Mouse (Mus musculus) spleen, adult 2 months (tissue): Measurements from ENCODE around the gene 9930104L06Rik. TPM values are rescaled to one million over a fixed set of nuclear protein-coding genes. Genes with fewer than 3 reads are reported as not detected.

Source experiments
- DNase-seq, 2 experiments: peaks; one replicate each; pipeline versions ENCODE4 v3.0.0 to v3.0.0-alpha.2; 2012 to 2021; ENCODE audit warnings: low spot score in 2 of 2, low read depth in 1 of 2
- H3K27ac ChIP-seq: fragments of 200-500 bp; 2 replicates; pipeline ENCODE4 v1.5.1; 2012; ENCODE audit warnings: low read length, inconsistent platforms; ENCODE audit not compliant: insufficient read depth
- H3K27me3 ChIP-seq: fragments of 200-500 bp; 2 replicates; pipeline ENCODE4 v1.6.1; 2012; ENCODE audit warnings: mild to moderate bottlenecking, moderate library complexity, low read length, inconsistent platforms; ENCODE audit not compliant: control insufficient read depth, insufficient read depth
- H3K36me3 ChIP-seq: fragments of 200-500 bp; 2 replicates; pipeline ENCODE4 v1.6.1; 2012; ENCODE audit warnings: mild to moderate bottlenecking, low read length, inconsistent platforms; ENCODE audit not compliant: control insufficient read depth, insufficient read depth
- H3K4me1 ChIP-seq: fragments of 200-500 bp; 2 replicates; pipeline ENCODE4 v1.6.1; 2011; ENCODE audit warnings: inconsistent platforms; ENCODE audit not compliant: control insufficient read depth, insufficient read depth, insufficient read length
- H3K4me3 ChIP-seq: fragments of 200-500 bp; 2 replicates; pipeline ENCODE4 v1.5.1; 2011; ENCODE audit warnings: mild to moderate bottlenecking, inconsistent platforms; ENCODE audit not compliant: insufficient read depth, insufficient read length; ENCODE audit errors: extremely low read depth
- CTCF ChIP-seq: fragments of 200-500 bp; IDR thresholded peaks from 2 replicates; pipeline ENCODE4 v1.5.1; 2011; ENCODE audit warnings: mild to moderate bottlenecking, inconsistent platforms; ENCODE audit not compliant: insufficient read depth, insufficient read length, insufficient replicate concordance; ENCODE audit errors: extremely low read depth
- POLR2A ChIP-seq: fragments of 200-500 bp; IDR thresholded peaks from 2 replicates; pipeline ENCODE4 v1.6.1; 2011; ENCODE audit warnings: low read depth, low read length, inconsistent platforms
- WGBS: fragments of 180-500 bp; shearing (Covaris S2); methylation state at CpG from one replicate; pipeline ENCODE4 v1.1.7; 2018; 5-methylcytosine and 5-hydroxymethylcytosine counted together
- polyA plus RNA-seq: library from polyadenylated mRNA; depleted of rRNA; stranded (reverse); fragments of >200 nt; gene quantifications from 2 replicates; pipeline ENCODE4 v1.2.3, GENCODE M21; 2012; rRNA removed

Gene 9930104L06Rik
- polyA plus RNA-seq, 1 experiment: 13.2 TPM

DNA sequence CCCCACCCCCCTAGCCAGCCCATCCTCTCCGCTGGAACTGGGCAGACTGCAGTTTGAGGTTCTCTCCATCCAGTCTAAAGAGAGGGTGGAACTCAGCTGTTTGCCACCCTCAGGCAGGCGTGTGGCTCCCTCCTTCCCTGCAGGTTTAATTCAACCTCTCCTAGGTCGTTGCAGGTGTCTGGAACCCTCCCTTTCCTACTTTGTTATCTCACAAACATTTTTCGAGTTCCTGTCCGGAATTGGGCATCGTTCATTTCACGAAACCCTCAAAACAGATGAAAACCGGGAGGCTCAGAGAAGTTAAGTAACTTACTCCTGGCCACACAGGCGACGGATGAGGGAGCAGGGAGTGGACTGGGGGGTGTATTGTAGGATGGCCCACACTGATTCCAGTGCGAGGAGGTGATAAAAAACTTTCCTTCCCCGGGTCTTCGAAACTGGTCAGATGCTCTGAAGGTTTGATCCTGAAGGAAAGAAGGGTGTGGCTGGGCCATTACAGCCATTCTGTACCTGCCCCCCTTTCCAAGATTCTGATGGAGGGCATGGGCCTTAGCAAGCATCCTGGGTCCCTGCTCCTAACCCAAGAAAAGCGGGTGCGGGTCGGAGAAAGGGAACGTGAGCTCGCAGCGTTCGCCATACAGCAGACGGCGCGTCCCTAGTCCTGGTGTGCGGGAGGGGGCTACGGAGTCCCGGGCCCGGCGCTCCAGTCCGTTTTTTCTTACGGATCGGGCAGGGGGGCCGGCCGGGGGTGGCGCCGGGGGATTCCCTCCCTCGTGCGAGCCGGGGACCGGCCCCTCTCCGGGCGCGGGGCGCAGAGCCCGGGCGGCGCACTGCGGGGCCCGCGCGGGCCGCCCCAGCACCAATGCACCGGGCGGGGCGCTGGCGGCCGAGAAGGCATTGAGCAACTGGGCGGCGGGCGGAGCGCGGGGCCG is 49.1 kb downstream of the 9930104L06Rik start, which contains the start of gene Rspo1:
Rspo1 (plus strand) TSS at position 760 of the 932 bp plus-strand sequence.
- no peaks in the 10 kb centered on the region for H3K4me1 ChIP-seq
- H3K27me3 ChIP-seq: peaks cover 20% of the 10 kb centered on the region
- TF ChIP-seq CTCF: no peak
- TF ChIP-seq POLR2A: no peak
- no peak for DNase-seq
- no peaks in the 10 kb centered on the region for H3K36me3 ChIP-seq
- H3K27ac ChIP-seq: no peak within 1 kb of the TSS
- H3K4me3 ChIP-seq: no peak within 1 kb of the TSS
- WGBS: 3% methylated on average over 56 of the region's 62 CpGs

- no peak for DNase-seq
- WGBS: 11% methylated on average over 51 of the region's 51 CpGs
- Histone ChIP-seq H3K27ac (no peak overlapping the region), H3K4me1 (no peaks in the 10 kb centered on the region), H3K27me3 (peaks cover 20% of the 10 kb centered on the region), H3K36me3 (no peaks in the 10 kb centered on the region), H3K4me3 (no peak overlapping the region)
- no peak for TF ChIP-seq CTCF
- TF ChIP-seq POLR2A: no peak
Observed at GRCm38 (mm10) chr4:124986739-124987710, 50.2 kb downstream of the 9930104L06Rik start.

- Histone ChIP-seq H3K4me1 (no peaks in the 10 kb centered on the region), H3K4me3 (no peak overlapping the region), H3K27ac (no peak overlapping the region), H3K36me3 (no peaks in the 10 kb centered on the region), H3K27me3 (peaks cover 20% of the 10 kb centered on the region)
- WGBS: 37% methylated on average over 10 of the region's 10 CpGs
- DNase-seq: no peak
- TF ChIP-seq POLR2A (no peak), CTCF (no peak)
Observed at GRCm38 (mm10) chr4:124987711-124988097, 50.9 kb downstream of the 9930104L06Rik start.

DNA sequence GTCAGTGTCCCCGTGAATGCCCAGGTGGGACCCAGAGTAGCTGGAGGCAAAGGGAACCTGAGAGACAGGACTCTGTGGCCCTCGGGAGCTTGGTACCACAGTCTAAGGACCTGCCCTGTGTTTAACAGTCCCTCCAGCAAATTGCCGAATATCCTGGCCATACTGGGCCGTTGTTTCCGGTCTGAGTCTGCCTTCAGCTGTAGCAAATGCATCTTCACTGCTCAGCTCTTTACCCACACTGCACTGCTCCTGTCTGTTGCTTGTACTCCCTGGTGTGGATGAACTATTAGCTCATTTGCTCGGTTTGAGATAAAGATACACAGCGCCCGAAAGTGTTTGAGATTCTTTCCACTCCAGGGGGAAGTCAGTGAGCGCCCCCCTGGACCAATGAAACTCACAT is 51.5 kb downstream of the 9930104L06Rik start:
- Histone ChIP-seq H3K4me3 (no peak overlapping the region), H3K27me3 (peaks cover 20% of the 10 kb centered on the region), H3K27ac (no peak overlapping the region), H3K4me1 (no peaks in the 10 kb centered on the region), H3K36me3 (no peaks in the 10 kb centered on the region)
- 52% methylated on average over 9 of the region's 9 CpGs for WGBS
- DNase-seq: no peak
- TF ChIP-seq CTCF: no peak

DNA sequence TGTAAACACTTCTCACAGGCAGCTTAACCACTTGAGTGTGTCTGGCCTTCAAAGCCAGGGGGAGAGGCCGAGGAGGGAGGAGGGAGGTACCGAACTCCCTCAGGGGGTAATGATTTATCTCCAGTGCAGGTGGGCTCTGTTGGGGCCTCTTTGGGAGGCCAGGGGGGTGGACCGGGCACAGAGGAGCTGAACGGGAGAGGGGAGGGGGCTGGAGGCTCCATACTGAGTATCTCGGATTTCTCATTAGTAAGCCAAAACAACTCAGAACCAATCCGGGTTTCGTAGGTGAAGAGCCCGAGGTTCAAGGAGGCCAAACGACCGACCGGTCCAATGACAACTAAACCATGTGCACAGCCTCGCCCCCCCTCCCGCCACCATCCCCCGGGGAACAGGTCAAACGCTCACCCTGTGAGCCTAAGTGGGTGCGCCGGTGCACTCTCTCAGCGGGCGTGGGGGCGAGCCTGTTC is 53.0 kb downstream of the 9930104L06Rik start:
- no peak for DNase-seq
- Histone ChIP-seq H3K27ac (no peak overlapping the region), H3K4me1 (no peaks in the 10 kb centered on the region), H3K36me3 (no peaks in the 10 kb centered on the region), H3K27me3 (peaks cover 20% of the 10 kb centered on the region), H3K4me3 (no peak overlapping the region)
- 17% methylated on average over 20 of the region's 20 CpGs for WGBS
- TF ChIP-seq POLR2A (no peak), CTCF (no peak)

DNA sequence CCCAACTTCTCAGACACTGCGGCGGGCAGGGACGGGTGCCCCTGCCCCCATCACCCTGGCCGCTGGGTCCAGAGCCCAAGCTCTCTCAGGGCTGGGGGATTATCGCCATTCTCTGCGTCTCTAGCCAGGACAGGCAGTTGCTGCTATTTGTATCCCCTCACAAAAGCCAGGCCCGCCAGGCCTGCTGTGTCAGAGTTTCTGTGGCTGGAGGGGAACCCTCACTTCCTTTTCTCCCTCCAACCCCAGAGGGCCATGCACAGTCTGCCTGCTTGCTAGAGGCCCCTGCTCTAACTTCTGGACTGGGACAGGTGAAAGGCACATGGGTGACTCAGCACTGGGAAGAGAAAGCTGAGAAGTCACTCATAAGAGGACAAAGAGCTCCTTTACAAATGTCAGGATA is 53.5 kb downstream of the 9930104L06Rik start:
- Histone ChIP-seq H3K27me3 (peaks cover 20% of the 10 kb centered on the region), H3K4me1 (no peaks in the 10 kb centered on the region)
- no peak for DNase-seq

More for the DNA sequence above, 53.5 kb downstream of the 9930104L06Rik start:
- Histone ChIP-seq H3K36me3 (no peaks in the 10 kb centered on the region), H3K4me3 (no peak overlapping the region), H3K27ac (no peak overlapping the region)
- 6% methylated on average over 7 of the region's 7 CpGs for WGBS
- TF ChIP-seq POLR2A (no peak), CTCF (no peak)

Other genes with a start within 250 kb of the 9930104L06Rik start
- gene Utp11, start 243.4 kb upstream of the 9930104L06Rik start, polyA plus RNA-seq: 3.0 and 3.4 TPM in 2 replicates
- gene Fhl3, start 236.3 kb upstream of the 9930104L06Rik start, polyA plus RNA-seq: 19.4 and 25.0 TPM in 2 replicates
- 8.6 and 8.8 TPM in 2 replicates for gene Sf3a3, start 222.3 kb upstream of the 9930104L06Rik start, polyA plus RNA-seq
- gene Inpp5b, start 195.2 kb upstream of the 9930104L06Rik start, polyA plus RNA-seq: 31.3 and 33.4 TPM in 2 replicates
- gene Mtf1, start 134.9 kb upstream of the 9930104L06Rik start, polyA plus RNA-seq: 5.5 and 5.9 TPM in 2 replicates
- gene Yrdc, start 86.4 kb upstream of the 9930104L06Rik start, polyA plus RNA-seq: 25.5 and 28.0 TPM in 2 replicates
- gene 1110065P20Rik, start 85.9 kb upstream of the 9930104L06Rik start, polyA plus RNA-seq: 14.7 and 19.7 TPM in 2 replicates
- 0.65 TPM in 2 replicates for gene Maneal, start 74.9 kb upstream of the 9930104L06Rik start, polyA plus RNA-seq
- not detected in 2 replicates for gene Epha10, start 56.1 kb upstream of the 9930104L06Rik start, polyA plus RNA-seq
- gene Cdca8, start 2.3 kb downstream of the 9930104L06Rik start, polyA plus RNA-seq: 14.8 and 19.0 TPM in 2 replicates
- gene Rspo1, start 49.4 kb downstream of the 9930104L06Rik start, polyA plus RNA-seq: 6.2 and 7.2 TPM in 2 replicates
- 10.3 and 11.1 TPM in 2 replicates for gene Gnl2, start 79.5 kb downstream of the 9930104L06Rik start, polyA plus RNA-seq
- not detected in 2 replicates for gene Dnali1, start 128.7 kb downstream of the 9930104L06Rik start, polyA plus RNA-seq
- gene Snip1, start 129.6 kb downstream of the 9930104L06Rik start, polyA plus RNA-seq: 7.2 and 9.1 TPM in 2 replicates
- 11.3 and 12.7 TPM in 2 replicates for gene Meaf6, start 148.1 kb downstream of the 9930104L06Rik start, polyA plus RNA-seq
- gene Zc3h12a, start 190.8 kb downstream of the 9930104L06Rik start, polyA plus RNA-seq: 27.6 and 36.4 TPM in 2 replicates